Mouse (Mus musculus): ENCODE results near the gene Mthfd2. TPM values are rescaled to one million over a fixed set of nuclear protein-coding genes. Genes with fewer than 3 reads are reported as not detected.

The Mthfd2 gene
- polyA plus RNA-seq, 1 experiment from 2014 or later, result 21.1 TPM

- Histone ChIP-seq H3K27me3 (ENCODE audit: control insufficient read depth, insufficient read depth, low read length) (no peaks in the 10 kb centered on the region), H3K9ac (ENCODE audit: low read length) (0 out of 2 replicates have a peak overlapping the region, but pooled peaks have one; percentile 27), H3K27ac (replicated peaks) (no peak overlapping the region), H3K4me3 (ENCODE audit: low read depth, low read length) (peak overlapping the region; percentile 86; the same call in 1 of the 2 replicates), H3K9me3 (ENCODE audit: control insufficient read depth, low read length) (no peaks in the 10 kb centered on the region), H3K36me3 (ENCODE audit: control insufficient read depth, insufficient read depth, low read length) (no peaks in the 10 kb centered on the region; the same call in 1 of the 2 replicates), H3K4me2 (replicated peaks; ENCODE audit: low read depth) (peak overlapping the region; percentile 93), H3K4me1 (replicated peaks; ENCODE audit: control insufficient read depth, insufficient read depth) (no peaks in the 10 kb centered on the region)
- 5% methylated on average over 10 of the region's 10 CpGs for WGBS
- DNase-seq (ENCODE audit: low spot score) (peak; percentile 55), ATAC-seq (ENCODE audit: low FRiP score, low TSS enrichment) (no peak)
- TF ChIP-seq EP300 (optimal IDR thresholded peaks at IDR 0.05) (no peak), CTCF (IDR thresholded peaks at IDR 0.05; ENCODE audit: low read depth) (no peak)
Observed at GRCm38 (mm10) chr6:83316022-83316421, 9.7 kb downstream of the Mthfd2 start.

DNA sequence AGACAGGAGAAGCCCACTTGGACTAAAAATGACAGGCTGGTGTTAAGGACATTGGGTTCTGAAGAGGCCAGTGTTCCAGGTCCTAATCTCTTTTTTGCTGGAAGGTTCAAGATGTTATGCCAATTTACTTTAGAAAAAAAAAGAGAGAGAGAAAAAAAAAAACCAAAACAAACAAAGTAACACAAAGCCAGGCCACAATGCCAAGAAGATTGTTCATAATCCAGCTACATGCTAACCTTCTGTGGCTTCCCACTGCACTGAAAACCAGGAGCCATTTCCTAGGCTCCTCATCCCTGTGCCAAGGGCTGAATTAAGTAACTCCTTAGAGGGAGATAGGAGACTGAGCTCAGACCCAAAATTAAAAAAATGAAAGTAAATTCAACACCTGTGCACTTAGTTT, 10.4 kb downstream of the Mthfd2 start:
- DNase-seq (ENCODE audit: low spot score) (no peak), ATAC-seq (ENCODE audit: low FRiP score, low TSS enrichment) (no peak)
- H3K4me2 ChIP-seq (replicated peaks; ENCODE audit: low read depth), result no peak overlapping the region
- H3K4me3 ChIP-seq (ENCODE audit: low read depth, low read length), result no peak overlapping the region
- H3K9ac ChIP-seq (ENCODE audit: low read length), result no peak overlapping the region
- H3K4me1 ChIP-seq (replicated peaks; ENCODE audit: control insufficient read depth, insufficient read depth), result no peaks in the 10 kb centered on the region
- no peaks in the 10 kb centered on the region; the same call in 1 of the 2 replicates for H3K36me3 ChIP-seq (ENCODE audit: control insufficient read depth, insufficient read depth, low read length)
- no peaks in the 10 kb centered on the region for H3K9me3 ChIP-seq (ENCODE audit: control insufficient read depth, low read length)
- H3K27me3 ChIP-seq (ENCODE audit: control insufficient read depth, insufficient read depth, low read length), result no peaks in the 10 kb centered on the region
- TF ChIP-seq CTCF (IDR thresholded peaks at IDR 0.05; ENCODE audit: low read depth) (no peak), EP300 (optimal IDR thresholded peaks at IDR 0.05) (no peak)
- no peak overlapping the region for H3K27ac ChIP-seq (replicated peaks)

GRCm38 (mm10) chr6:83312514-83312913, 13.2 kb downstream of the Mthfd2 start:
- 84% methylated on average over 8 of the region's 8 CpGs for WGBS

DNA sequence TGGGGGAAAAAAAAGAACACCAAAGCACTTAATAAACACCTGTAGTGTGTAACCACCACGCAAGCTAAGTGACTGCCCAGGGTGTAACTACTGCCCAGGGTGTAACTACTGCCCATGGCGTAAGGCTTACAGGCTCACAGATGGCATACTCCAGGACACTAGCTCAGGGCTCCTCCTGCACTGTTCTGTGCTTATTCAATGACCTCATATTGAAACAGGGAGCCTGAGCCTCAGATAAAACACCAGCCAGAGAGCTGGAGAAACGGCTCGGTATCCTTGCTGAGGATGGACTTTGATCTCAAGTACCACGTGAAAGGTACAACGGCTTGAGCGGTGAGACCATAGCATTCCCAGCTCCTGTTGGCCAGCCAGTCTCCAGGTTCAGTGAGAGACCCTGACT, 13.7 kb downstream of the Mthfd2 start:
- Histone ChIP-seq H3K9ac (ENCODE audit: low read length) (no peak overlapping the region), H3K27ac (replicated peaks) (peak overlapping the region; percentile 70), H3K4me2 (replicated peaks; ENCODE audit: low read depth) (no peak overlapping the region), H3K4me1 (replicated peaks; ENCODE audit: control insufficient read depth, insufficient read depth) (no peaks in the 10 kb centered on the region), H3K27me3 (ENCODE audit: control insufficient read depth, insufficient read depth, low read length) (no peaks in the 10 kb centered on the region), H3K9me3 (ENCODE audit: control insufficient read depth, low read length) (no peaks in the 10 kb centered on the region), H3K4me3 (ENCODE audit: low read depth, low read length) (no peak overlapping the region), H3K36me3 (ENCODE audit: control insufficient read depth, insufficient read depth, low read length) (no peaks in the 10 kb centered on the region; the same call in 1 of the 2 replicates)
- TF ChIP-seq CTCF (IDR thresholded peaks at IDR 0.05; ENCODE audit: low read depth) (no peak), EP300 (optimal IDR thresholded peaks at IDR 0.05) (no peak)
- DNase-seq (ENCODE audit: low spot score) (peak; percentile 66), ATAC-seq (ENCODE audit: low FRiP score, low TSS enrichment) (peak; percentile 96)
- WGBS, result 78% methylated on average over 7 of the region's 7 CpGs

More at GRCm38 (mm10) chr6:83312514-83312913, 13.2 kb downstream of the Mthfd2 start:
- H3K4me3 ChIP-seq (ENCODE audit: low read depth, low read length), result no peak overlapping the region
- H3K4me2 ChIP-seq (replicated peaks; ENCODE audit: low read depth), result no peak overlapping the region
- no peaks in the 10 kb centered on the region for H3K4me1 ChIP-seq (replicated peaks; ENCODE audit: control insufficient read depth, insufficient read depth)
- H3K27me3 ChIP-seq (ENCODE audit: control insufficient read depth, insufficient read depth, low read length), result no peaks in the 10 kb centered on the region
- no peaks in the 10 kb centered on the region; the same call in 1 of the 2 replicates for H3K36me3 ChIP-seq (ENCODE audit: control insufficient read depth, insufficient read depth, low read length)
- DNase-seq (ENCODE audit: low spot score) (no peak), ATAC-seq (ENCODE audit: low FRiP score, low TSS enrichment) (no peak)
- H3K9ac ChIP-seq (ENCODE audit: low read length), result no peak overlapping the region
- TF ChIP-seq CTCF (IDR thresholded peaks at IDR 0.05; ENCODE audit: low read depth), result no peak
- no peak for TF ChIP-seq EP300 (optimal IDR thresholded peaks at IDR 0.05)
- no peaks in the 10 kb centered on the region for H3K9me3 ChIP-seq (ENCODE audit: control insufficient read depth, low read length)
- no peak overlapping the region for H3K27ac ChIP-seq (replicated peaks)

DNA sequence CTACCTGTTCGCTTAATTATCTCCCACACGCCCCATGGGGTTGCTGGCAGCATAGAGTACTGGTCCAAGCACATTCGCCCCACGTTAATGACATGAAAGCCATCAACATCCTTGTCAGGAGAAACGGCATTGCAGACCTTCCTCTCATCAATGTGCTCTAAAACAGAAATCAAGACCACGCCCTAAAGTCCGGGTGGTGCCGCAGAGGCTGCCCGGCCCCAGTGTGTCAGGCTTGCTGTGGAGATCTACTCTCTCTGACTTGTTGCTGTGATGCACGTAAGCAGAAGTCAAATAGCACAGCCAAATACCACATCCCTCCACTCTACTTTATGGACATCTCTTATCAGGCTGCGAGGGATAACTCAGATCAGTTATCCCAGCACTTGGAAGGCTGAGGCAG, 14.5 kb downstream of the Mthfd2 start:
- Histone ChIP-seq H3K36me3 (ENCODE audit: control insufficient read depth, insufficient read depth, low read length) (peaks cover 2% of the 10 kb centered on the region; the same call in 1 of the 2 replicates), H3K4me3 (ENCODE audit: low read depth, low read length) (no peak overlapping the region), H3K4me2 (replicated peaks; ENCODE audit: low read depth) (no peak overlapping the region), H3K9ac (ENCODE audit: low read length) (no peak overlapping the region), H3K4me1 (replicated peaks; ENCODE audit: control insufficient read depth, insufficient read depth) (no peaks in the 10 kb centered on the region), H3K27me3 (ENCODE audit: control insufficient read depth, insufficient read depth, low read length) (no peaks in the 10 kb centered on the region), H3K27ac (replicated peaks) (peak overlapping the region; percentile 70; the same call in 1 of the 2 replicates), H3K9me3 (ENCODE audit: control insufficient read depth, low read length) (no peaks in the 10 kb centered on the region)
- ATAC-seq (ENCODE audit: low FRiP score, low TSS enrichment) (no peak; the same call in 1 of the 2 replicates), DNase-seq (ENCODE audit: low spot score) (no peak)
- TF ChIP-seq EP300 (optimal IDR thresholded peaks at IDR 0.05) (no peak), CTCF (IDR thresholded peaks at IDR 0.05; ENCODE audit: low read depth) (no peak)
- 82% methylated on average over 11 of the region's 11 CpGs for WGBS

DNA sequence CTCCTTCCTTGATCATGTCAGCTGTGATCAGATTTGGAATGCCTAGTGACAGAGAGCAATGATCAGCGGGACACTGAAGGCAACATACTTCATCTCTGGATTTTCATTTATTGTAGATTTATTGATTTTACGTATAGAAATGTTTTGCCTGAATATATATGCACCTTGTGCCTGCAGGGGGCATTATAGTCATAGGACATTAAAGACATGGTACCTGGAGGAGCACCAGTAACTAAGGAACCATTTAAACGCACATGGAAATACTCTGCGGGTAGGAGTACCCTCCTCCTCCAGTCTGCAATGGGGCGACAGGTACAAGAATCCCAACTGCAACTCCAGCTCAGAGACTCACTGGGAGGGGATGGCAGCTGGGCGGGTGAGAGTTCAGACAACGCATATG, 16.7 kb downstream of the Mthfd2 start:
- ATAC-seq (ENCODE audit: low FRiP score, low TSS enrichment), result no peak
- H3K27ac ChIP-seq (replicated peaks), result no peak overlapping the region
- DNase-seq (ENCODE audit: low spot score), result no peak

More for the DNA sequence above, 16.7 kb downstream of the Mthfd2 start:
- no peaks in the 10 kb centered on the region for H3K4me1 ChIP-seq (replicated peaks; ENCODE audit: control insufficient read depth, insufficient read depth)
- H3K36me3 ChIP-seq (ENCODE audit: control insufficient read depth, insufficient read depth, low read length), result peaks cover 2% of the 10 kb centered on the region; the same call in 1 of the 2 replicates
- no peaks in the 10 kb centered on the region for H3K27me3 ChIP-seq (ENCODE audit: control insufficient read depth, insufficient read depth, low read length)
- no peak overlapping the region for H3K4me3 ChIP-seq (ENCODE audit: low read depth, low read length)
- 85% methylated on average over 7 of the region's 7 CpGs for WGBS
- no peaks in the 10 kb centered on the region for H3K9me3 ChIP-seq (ENCODE audit: control insufficient read depth, low read length)
- TF ChIP-seq CTCF (IDR thresholded peaks at IDR 0.05; ENCODE audit: low read depth) (peak; percentile 58), EP300 (optimal IDR thresholded peaks at IDR 0.05) (no peak)
- H3K4me2 ChIP-seq (replicated peaks; ENCODE audit: low read depth), result no peak overlapping the region
- no peak overlapping the region for H3K9ac ChIP-seq (ENCODE audit: low read length)
